Mouse (Mus musculus) c-Kit-positive CD71-negative TER-119-negative erythroid progenitor cells, embryonic 14.5 days (primary cell): ENCODE results near the gene App.

Source experiments
- DNase-seq: peaks from one replicate; pipeline ENCODE4 v3.0.0-alpha.2; 2013; ENCODE audit warnings: low read depth

App gene

DNA sequence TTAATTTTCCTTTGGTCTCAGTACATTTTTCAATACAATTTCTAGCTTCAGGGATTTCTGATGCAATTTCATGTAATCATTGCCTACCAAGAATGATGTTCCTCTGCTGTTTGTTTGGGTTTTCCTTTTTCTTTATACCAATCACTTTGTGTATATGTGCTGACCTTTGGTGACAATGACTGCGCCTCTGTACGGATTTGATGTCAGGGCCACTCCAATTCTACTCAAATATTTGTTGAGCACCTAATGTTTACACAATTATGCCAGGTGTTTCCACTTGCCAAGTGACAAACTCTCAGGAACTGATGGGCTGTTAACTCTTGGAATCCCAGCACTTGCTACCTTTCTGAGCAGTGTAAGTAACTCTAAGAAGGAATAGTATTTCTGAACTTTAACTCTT lies 98.2 kb downstream of the App start:
- DNase-seq: no peak

DNA sequence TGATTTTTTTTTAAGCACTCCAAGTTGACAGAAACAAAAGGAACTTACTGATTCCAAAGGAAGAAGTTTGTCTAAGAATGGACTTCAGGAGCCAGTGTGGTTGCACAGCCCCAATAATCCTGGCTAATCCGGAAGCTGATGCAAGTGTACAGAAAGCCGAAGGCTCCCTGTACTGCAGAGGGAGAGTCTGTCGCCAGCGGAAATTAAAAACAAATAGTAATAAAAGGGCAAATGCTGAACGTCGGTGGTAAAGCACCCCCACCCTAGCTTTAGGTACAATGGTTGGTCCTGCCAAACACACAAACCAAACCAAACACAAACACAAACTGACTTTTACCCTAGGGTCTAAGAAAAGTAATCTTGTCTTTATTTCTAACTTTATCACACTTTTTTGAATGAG lies 98.7 kb downstream of the App start:
- no peak for DNase-seq

DNA sequence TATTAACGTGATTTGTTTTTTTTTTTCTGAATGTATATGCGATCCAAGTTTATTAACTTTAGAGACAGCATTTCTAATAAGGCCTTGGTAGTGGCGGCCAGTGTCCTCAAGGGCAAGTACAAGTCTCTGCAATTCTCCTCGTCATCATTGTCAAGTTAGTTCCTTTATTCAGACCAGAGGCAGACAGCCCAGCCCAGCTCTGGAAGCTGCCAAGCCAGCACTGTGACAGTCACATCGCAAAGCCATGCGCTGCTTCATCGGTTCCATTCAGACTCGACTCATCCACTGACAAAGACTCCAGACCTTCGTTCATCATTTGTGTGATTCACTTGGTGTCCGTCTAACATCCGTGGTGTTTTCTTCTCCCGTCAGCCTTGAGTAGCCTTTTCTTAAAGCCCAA lies 100.9 kb downstream of the App start:
- no peak for DNase-seq

DNA sequence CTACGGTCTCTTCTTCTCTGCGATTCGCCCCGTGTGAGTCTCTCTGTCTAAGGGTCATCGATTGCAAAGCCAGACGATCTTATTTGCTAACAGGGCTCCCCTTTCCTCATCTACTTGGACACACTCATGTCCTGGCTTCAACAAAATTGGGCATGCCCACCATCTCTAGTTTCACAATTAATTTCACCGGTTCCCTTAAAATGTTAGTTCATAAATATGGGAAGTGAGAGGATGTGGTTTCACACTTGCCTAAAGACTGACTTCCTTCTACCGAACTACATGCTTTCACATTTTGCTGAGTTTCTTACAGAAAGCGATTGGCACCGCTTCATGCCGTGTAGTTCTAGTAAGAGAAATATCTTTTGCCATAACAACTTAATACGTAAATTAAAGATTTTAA lies 101.8 kb downstream of the App start:
- DNase-seq: no peak

DNA sequence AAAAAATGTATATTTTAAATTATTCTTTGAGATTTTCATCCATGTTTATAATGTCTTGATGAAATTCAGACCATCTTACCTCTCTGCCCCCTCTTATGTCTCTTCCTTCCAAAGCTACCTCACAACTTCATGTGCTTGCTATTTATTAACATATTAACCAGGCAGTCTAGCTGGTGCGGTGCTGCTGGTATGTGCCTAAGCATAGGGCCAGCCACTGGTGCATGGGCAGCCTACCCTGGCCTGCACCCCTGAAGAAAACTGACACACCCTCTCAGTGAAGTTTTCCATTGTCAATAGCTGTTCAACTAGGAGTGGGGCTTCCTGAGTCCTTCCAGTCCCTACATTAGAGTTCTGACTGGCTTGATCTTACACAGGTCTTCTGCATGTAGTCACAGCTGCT lies 102.3 kb downstream of the App start:
- DNase-seq: no peak

DNA sequence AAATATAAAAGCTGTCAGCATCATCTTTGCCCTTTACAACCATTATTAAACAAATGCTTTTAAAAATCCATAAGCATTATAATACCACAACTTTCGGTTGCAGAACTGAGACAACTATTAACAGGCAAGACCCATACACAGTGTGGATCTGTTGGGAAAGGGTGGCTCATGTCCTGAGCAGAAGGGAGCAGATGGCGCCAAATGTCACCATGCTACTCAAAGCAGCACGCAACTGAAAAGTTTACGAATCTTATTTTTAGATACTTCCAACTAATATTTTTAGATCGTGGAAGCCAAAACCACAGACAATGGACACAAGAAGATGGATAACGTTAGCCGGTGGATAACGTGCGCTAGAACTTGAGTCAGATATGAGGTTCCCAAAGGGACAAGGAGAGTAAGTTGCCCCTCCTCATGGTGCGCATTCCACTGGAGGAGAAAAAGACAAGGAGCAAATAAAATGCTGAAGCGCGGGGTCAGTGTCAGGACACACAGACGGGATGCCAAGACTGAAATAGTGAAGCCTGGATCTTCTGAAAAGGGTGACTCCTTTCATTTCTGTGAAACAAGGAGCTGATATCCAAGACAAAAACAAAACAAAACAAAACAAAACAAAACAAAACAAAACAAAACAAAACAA lies 106.2 kb downstream of the App start:
- no peak for DNase-seq

DNA sequence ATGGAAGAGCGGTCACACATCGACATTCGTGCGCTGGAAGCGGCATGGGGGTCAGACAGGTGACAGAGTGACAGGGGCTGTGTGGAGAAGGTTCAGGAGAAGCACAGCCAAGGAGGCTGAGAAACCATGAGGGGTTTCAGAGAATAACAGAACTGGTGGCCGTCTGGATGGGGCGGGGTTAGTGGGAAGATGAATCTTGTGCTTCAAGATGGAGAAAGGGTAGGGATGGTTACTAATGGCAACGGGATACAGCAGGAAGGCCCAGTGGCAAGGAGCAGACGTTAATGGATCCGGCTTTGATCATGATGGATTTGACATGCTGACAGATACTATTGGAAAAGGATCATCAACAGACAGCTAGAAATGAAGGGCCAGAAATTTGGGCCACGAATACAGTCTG lies 107.3 kb downstream of the App start:
- no peak for DNase-seq

DNA sequence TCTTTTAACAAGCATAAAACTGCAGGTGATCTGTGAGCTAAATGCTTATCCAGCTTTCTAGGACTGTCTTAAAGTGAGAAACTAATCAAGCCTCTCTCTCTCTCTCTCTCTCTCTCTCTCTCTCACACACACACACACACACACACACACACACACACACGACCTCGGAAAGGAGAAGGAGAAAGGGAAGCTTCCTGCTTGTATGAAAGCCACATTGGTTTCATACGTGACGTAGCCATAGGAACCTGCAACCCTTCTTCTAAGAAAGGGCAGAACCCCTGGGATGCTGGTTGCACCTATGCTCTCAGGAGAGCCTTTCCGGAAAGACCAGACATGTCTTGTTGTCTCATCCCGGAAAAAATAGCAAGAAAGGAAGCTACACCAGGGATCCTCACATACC lies 108.8 kb downstream of the App start:
- DNase-seq: no peak

DNA sequence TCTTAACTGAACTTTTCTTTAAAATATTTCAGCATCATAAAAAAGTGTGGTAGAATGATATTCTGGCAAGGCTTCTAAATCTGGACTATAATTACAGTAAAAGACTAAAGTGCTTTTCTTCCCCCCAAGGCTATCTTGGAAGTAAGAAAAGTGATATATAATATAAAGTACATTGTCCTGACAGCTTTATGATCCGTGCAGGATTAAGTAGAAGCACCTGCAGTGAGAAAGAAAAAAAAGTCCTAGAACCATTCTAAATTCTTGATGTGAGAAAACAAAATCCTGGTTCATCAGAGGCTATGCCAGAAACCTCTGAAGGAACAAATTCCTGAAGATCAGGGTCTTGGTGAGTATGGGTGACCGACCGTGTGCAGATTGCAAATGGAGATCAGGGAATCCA lies 110.8 kb downstream of the App start:
- no peak for DNase-seq

DNA sequence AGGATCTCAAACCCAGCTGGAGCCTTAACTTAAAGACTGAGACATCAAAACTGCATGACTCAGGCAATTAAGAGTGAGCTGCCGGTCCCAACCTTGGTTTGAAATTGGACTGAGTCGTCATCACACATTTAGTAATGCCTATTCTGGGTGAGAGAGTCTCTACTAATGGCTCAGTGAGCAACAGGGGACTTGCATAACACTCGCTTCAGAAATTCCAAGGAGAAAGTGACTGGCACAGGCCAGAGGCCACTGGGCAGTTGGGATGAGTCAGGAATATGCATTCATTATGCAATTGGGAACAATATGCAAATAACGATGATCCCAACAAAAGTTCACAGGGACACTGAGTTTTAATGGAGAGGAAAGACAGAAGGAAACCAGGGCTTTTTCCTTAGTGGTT lies 111.8 kb downstream of the App start:
- no peak for DNase-seq

DNA sequence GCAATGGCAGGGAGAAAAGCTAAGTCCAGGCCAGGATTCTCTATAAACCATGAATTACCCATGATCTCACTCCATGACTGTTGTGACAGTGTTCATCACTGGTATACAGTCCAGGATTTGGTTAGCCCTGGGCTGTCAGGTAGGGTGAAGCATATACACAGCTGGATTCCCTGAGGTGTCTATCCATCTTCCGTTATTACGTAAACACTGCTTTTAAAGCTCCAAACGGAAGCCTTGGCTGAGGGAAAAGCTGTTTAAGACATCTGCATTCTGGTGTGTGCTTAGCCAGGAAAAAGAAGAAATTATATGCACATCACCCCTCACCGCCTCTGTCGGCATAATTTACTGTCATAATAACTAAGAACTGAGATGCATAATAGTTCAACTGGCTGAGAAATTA lies 115.4 kb downstream of the App start:
- no peak for DNase-seq

DNA sequence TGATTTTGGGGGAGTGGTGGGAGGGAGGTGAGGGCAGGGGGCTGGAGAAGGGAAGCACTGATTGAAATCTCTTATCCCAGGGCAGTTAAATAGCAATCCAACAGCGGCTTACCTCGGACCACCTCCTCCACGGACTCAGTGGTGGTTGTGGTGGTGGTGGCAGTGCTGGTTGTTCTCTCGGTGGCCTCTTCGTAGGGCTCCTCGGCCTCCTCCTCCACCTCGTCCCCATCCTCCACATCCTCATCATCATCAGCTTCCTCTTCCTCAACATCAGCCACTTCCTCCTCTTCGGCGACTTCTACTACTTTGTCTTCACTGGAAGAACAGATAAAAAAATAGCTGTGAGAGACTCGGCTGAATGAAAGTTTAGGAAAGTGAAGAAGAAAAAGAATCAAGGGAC lies 117.4 kb downstream of the App start:
- no peak for DNase-seq

DNA sequence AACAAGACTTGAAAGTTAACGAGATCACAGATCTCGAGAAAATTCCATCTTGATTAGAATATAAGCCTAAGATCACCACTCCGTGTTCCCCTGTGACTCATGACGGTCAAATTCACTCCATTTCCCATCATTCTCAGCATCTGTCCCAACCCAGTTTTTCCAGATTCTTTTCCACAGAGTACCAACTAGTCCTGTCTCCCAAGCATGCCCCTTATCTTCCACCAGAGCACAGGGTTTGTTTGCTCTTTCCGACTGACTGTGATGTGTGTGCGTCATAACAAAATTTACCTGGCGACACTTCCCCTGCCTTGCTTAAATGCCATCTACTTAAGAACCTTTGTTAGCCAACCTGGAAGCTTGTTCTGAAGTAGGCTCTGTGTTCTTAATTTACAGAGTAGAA lies 119.6 kb downstream of the App start:
- no peak for DNase-seq

DNA sequence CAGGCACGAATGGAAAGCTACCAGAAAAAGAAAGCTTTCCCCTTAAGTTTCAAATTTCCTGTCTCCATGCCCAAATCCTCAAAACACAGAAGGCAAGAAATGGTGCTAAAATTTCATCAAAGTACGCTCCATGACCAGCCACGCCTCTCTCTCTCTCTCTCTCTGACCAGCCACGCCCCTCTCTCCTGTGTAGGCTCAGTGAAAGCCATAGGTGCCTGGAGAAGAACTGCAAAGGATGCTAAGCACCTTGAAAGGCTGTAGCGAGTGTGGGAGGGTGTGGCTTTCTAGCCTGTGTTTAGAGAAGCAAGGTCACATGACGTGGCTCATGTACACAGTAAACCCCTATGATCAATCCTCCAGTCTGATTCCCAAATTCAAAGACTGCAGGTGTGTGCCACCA lies 126.3 kb downstream of the App start:
- DNase-seq: no peak

DNA sequence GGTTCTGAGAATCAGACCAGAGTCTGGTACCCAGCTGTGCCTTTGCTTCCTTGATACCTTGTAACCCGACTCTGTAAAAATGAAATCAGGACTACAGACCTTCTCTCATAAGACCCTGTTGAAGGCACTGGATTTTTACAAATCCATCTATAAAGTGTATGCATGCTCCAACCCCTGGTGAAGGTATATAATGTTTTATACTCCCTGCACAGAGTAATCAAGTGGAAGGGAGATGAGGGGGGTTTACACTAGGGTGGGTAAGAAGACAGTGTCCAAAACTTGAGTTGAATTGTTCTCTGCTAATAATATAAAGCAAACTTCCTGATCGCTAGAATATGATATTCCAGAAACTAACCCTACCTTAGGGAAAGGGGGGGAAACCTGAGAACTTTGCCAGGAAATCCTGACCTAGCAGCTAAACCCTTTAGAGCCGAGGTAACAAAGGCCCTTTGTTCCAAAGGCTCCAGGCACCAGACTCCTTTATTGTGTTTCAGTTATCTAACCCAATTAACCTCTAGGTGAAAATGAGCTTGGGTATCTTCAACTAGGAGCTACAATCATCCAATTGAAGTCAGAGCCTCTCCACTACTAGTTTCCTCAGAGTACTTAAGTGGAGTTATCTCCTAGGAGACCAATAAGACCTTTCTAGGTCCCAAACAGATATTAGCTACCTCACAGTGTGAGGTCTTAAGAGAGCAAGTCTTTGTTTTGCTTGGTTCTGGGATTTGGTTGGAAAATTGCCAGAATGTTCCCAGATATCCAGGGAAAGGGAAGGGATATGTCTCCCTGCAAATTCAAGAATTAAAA lies 132.2 kb downstream of the App start:
- no peak for DNase-seq

DNA sequence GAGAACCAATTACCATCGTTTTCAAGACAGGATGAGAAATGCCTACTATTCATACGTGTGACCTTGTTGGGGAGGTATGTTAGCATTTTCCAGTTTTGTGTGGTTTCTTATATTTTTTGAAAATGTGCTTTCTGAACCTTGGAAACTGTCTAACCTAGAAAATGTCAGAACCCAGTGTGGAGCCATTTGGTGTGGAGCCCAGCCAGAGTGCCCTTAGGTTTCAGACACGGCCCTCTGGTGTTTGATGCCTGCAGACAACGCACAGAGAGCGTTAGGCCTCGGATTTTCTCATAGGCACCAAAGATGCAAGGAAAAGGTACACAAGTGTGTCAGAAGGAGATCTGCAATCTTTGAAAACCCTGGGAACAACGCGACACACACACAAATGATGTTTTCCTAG lies 134.8 kb downstream of the App start:
- no peak for DNase-seq

DNA sequence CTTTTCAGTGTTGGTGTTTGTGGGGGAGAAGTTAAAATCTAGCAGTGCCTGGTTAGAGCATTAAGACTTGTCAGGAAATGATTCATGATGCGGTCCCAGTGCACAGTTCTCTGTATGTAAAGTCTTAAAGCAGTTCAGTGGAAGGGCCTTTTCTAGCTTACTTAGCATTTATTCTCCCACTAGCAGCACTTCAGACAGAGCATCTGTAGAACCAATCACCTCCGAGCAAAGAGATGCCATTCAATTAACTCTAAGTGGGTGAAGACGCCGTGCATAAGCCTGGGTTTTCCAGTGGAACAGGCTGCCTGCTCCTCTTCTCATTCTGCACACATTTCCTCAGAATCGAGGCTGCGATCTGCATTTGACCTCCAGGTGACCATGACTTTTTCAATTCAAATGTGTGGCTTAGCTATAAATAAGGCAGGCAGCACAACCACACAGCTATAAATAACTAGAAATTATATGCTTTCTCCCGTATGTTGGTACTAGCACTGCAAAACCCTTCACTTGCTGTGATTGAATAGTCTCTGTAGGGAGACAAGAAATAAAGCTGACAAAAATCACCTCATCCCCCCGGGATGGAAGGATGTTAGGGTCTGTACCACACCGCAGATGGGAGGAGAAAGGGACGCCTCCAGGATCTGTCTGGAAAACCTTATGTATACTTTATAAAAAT lies 135.5 kb downstream of the App start:
- DNase-seq: no peak

DNA sequence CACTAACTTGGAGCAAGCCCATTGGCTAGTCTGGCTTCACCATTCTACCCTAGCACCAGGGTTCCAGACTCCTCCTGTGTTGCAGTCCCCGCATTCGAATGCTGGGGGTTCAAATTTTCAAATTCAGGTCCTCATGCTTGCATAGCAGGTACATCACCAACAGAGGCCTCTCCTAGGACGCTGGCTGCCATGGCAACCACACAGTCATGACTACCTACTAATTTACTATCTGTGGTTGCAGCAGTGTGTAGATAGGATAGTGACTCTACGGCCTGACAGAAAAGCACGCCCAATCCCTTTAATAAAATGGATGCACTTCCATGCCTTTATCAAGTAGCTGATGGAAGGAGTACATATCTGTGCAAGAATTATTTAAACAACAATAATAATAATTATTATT lies 137.8 kb downstream of the App start:
- no peak for DNase-seq

DNA sequence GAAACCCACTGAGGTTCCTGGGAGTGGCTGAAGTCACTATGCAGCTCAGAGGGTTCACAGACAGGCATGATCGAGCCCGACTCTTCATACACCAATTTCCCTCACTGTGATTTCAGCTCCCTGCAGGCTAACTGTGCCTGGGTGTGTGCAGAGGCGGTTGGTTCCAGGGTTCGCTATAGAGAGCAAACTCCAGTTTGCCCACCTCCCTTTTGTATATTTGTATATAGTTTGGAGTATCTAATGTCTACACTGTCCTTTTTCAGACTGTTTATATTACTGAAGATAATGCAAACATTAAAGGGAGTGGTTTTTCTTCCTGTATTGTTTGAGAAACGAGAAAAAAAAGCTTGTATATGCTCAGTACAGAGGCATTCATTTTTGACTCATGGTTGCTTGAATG lies 139.8 kb downstream of the App start:
- DNase-seq: no peak

DNA sequence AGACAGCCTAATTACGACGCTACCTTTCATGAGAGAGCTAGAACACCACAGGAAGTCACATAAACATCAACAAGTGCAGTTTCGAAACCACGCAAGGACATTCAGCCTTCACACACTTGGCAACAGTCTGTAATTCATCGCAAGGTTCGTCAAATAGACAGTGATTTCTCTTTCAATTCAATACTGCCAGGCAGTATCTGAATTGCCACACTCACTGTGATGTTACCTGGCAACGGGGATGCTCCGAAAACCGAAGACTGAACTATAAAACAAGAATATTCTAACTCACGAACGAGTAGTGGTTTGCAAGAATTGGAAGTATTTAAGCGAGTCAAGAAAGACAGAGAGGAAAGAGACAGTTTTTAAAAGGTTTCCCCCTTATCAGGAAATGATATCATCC lies 142.8 kb downstream of the App start:
- DNase-seq: no peak

DNA sequence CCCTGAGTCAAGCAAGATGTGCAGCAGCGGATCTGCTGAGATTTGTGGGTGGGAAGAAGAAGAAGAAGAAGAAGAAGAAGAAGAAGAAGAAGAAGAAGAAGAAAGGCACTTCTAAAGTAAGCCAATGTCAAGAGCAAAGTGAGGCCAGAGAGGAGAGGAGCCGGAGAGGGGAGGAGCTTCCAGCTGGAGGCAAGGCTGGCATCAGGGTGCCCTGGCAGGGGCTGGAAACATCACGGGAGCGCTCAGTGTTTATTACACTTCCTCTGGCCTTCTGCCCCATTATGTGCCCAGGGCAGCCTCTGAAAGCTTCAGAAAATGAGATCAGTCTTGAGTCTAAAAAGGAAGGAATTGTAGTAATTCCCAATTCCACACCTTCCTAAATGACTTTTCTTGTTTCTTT lies 145.2 kb downstream of the App start:
- no peak for DNase-seq

DNA sequence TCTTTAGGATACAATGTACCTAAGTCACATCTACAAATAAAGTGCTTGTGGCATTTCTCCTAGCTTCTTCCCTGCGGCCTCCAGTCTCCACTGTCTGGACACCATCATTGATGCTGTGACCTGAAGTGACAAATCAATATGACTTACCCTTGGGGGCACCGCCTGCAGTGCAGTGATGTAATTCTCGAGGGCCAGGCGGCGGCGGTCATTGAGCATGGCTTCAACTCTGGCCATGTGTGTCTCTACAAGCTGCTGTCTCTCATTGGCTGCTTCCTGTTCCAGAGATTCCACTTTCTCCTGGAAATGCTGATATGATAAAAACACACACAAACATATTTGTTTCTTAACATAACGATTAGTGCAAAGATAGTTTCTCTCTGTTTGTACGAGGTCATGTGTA lies 148.9 kb downstream of the App start:
- DNase-seq: no peak

DNA sequence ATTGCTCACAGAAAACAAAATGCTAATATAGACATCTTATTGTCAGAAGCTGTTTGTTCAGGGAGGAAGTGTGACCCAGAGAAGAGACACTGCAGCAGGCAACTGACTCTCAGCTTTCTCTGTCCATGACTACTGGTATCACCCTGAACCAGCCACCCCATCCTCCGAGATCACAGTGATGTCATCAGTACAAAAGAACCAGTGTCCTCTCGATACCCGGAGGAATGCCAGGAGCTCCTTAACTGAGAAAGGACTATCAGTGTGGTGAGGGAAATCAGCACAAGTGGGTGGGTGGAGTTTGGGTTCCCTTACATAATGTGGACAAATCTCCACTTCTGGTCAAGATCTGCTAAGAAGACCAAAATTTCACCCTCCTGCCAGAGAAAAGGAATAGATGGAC lies 150.5 kb downstream of the App start:
- DNase-seq: no peak
